Mouse (Mus musculus): ENCODE measurements at regions not wholly inside any gene's neighbourhood (a gene's known extent, or its start where the extent isn't known, plus 50 kb on each side); places are given as distances from the start of the nearest gene placed in this dataset.

DNA sequence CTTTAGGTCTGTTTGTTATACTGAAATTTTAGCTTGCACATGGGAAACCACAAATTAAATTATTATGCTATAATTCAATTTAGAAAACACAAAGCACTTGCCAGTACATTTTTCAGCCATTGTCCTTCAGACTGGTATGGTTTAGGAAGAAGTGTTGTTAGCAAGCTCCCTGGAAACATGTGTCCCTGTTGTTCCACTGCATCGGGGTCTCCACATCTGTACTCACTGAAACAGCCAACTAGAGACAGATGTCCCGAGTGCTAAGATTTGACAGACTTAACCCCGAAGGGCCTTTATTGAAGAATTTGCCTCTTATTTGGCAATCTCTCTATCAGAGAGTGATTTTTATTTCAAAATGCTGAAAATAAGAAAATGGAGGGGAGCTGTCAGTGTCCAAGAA, 362.6 kb downstream of the Rfpl4b start:
- Histone ChIP-seq H3K9ac (no peak overlapping the region), H3K9me3 (replicated peaks) (no peaks in the 10 kb centered on the region), H3K27ac (no peak overlapping the region), H3K4me3 (no peak overlapping the region), H3K27me3 (no peaks in the 10 kb centered on the region), H3K4me2 (replicated peaks) (no peak overlapping the region), H3K36me3 (no peaks in the 10 kb centered on the region), H3K4me1 (no peaks in the 10 kb centered on the region)
- ATAC-seq (ENCODE audit: low FRiP score) = no peak
- WGBS = 58% methylated on average over 3 of the region's 3 CpGs

DNA sequence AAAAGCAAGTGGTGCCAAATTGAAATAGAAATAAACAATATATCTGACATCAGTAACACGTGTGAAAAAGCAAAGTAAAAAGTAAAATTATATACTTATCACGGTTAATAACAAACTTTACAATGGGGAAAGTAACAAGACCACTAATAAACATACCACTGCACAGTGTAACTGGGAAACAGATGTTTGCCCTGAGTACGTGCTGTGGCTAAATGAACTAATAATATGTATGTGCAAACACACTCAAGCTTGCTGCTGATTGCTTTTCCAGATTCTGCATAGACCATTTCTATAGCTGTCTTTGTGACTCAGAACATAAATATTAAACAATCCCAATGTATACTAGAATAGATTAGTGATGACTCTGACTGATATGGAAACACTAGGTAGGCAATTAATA, 363.2 kb downstream of the Rfpl4b start:
- no peak overlapping the region for H3K9ac ChIP-seq
- H3K4me1 ChIP-seq = no peaks in the 10 kb centered on the region
- 80% methylated on average over 3 of the region's 3 CpGs for WGBS
- H3K27me3 ChIP-seq = no peaks in the 10 kb centered on the region
- no peaks in the 10 kb centered on the region for H3K36me3 ChIP-seq
- ATAC-seq (ENCODE audit: low FRiP score) = no peak
- H3K27ac ChIP-seq = no peak overlapping the region
- no peaks in the 10 kb centered on the region for H3K9me3 ChIP-seq (replicated peaks)
- no peak overlapping the region for H3K4me2 ChIP-seq (replicated peaks)
- no peak overlapping the region for H3K4me3 ChIP-seq

DNA sequence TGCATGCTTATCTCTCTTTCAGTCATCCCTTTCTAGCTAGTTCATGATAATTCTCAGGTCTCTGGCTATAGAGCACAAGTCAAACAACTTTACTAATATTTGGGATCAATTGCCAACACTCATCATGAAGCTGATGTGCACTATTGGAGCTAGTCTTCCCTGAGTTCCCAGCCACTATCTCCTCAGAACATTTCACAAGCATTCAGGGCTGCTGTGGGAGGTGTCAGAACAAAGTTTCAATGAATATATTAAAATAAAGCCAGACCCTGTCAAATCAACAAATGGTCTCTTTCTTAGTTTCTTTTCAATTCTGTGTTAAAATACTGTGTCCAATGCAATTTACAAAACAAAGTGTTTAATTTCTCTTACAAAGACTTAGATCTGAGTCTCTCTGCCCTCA, 364.8 kb downstream of the Rfpl4b start:
- H3K36me3 ChIP-seq = no peaks in the 10 kb centered on the region
- no peaks in the 10 kb centered on the region for H3K27me3 ChIP-seq
- no peak overlapping the region for H3K4me2 ChIP-seq (replicated peaks)
- no peaks in the 10 kb centered on the region for H3K9me3 ChIP-seq (replicated peaks)
- ATAC-seq (ENCODE audit: low FRiP score) = no peak
- H3K9ac ChIP-seq = no peak overlapping the region
- no peak overlapping the region for H3K27ac ChIP-seq
- no peak overlapping the region for H3K4me3 ChIP-seq
- H3K4me1 ChIP-seq = no peaks in the 10 kb centered on the region

DNA sequence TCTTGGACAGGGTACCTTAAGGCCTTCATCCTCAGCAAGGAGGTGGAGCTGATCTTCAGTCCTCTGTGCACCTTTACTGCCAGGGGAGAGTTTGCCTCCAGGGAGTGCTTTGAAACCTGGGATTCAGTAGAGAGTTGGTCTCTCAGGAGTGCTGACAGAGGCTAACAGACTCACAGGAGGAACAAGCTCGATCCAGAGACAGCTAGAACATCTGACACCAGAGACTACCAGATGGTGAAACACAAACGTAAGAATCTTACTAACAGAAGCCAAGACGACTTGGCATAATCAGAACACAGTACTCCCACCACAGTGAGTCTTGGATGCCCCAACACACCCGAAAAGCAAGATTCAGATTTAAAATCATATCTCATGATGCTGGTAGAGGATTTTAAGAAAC, 372.3 kb downstream of the Rfpl4b start:
- no peak overlapping the region for H3K4me2 ChIP-seq (replicated peaks)
- no peaks in the 10 kb centered on the region for H3K9me3 ChIP-seq (replicated peaks)
- H3K9ac ChIP-seq = no peak overlapping the region
- no peak overlapping the region for H3K27ac ChIP-seq
- no peaks in the 10 kb centered on the region for H3K36me3 ChIP-seq
- no peak for ATAC-seq (ENCODE audit: low FRiP score)
- WGBS = 83% methylated on average over 4 of the region's 4 CpGs
- H3K4me1 ChIP-seq = no peaks in the 10 kb centered on the region
- no peak overlapping the region for H3K4me3 ChIP-seq
- H3K27me3 ChIP-seq = no peaks in the 10 kb centered on the region

DNA sequence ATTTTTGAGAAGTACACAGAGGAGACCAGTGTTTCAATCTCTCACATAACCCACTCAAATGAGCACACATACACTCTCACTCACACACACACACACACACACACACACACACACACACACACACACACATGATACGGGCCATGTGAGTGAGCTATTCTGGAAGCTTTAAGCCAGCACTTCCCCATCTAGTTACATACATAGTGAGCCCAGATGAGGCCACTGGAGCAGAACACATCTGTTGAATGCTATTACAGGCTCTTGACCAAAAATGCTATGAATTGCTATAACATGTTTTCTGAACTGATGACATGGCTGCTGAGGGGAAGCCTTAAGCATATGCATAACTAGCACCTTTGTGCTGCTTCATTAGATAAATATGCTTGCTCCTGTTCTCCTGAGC, 373.9 kb downstream of the Rfpl4b start:
- Histone ChIP-seq H3K27ac (no peak overlapping the region), H3K4me3 (no peak overlapping the region), H3K9ac (no peak overlapping the region), H3K9me3 (replicated peaks) (no peaks in the 10 kb centered on the region), H3K4me2 (replicated peaks) (no peak overlapping the region), H3K36me3 (no peaks in the 10 kb centered on the region), H3K4me1 (no peaks in the 10 kb centered on the region), H3K27me3 (no peaks in the 10 kb centered on the region)
- 77% methylated on average over 1 of the region's 1 CpGs for WGBS
- ATAC-seq (ENCODE audit: low FRiP score) = no peak

DNA sequence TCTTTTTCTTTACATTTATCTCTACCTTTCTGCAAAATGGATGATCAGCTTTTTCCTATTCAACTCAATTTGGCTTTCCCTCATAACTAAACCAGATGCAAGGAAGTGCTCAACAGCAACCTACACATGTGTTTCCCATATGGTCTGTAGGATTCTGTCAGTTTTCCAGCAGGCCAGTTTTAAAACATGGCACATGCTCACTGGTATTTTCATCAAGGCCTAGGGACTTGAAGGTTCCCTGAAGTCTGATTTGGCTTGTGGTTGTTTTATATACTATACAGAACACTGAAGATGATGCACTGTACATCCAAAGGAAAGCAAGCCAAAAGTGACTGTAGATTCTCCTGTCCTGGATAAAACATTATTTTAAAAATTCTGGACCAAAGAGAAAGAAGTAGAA, 374.3 kb downstream of the Rfpl4b start:
- Histone ChIP-seq H3K4me2 (replicated peaks) (no peak overlapping the region), H3K9me3 (replicated peaks) (no peaks in the 10 kb centered on the region), H3K27me3 (no peaks in the 10 kb centered on the region), H3K27ac (no peak overlapping the region), H3K4me1 (no peaks in the 10 kb centered on the region), H3K4me3 (no peak overlapping the region), H3K9ac (no peak overlapping the region), H3K36me3 (no peaks in the 10 kb centered on the region)
- no peak for ATAC-seq (ENCODE audit: low FRiP score)

DNA sequence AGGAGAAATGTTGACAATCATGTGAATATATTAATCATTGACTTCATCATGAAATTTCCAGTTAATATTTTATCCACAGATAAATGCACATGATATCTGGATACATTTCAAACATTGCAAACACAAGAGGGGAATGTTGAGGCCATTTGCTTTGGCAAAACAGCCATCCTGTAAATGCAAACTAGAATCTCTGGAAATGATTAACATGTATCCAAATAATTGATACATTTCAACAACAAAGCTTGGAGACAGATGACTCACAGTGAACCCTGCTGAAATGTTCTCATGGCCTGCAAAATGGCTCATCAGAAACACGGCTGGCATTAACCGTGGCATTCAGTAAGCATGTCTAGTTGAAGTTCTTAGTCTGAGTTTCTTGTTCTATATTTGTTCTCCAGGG, 382.3 kb downstream of the Rfpl4b start:
- H3K27ac ChIP-seq = no peak overlapping the region
- H3K4me3 ChIP-seq = no peak overlapping the region
- 89% methylated on average over 2 of the region's 2 CpGs for WGBS
- no peaks in the 10 kb centered on the region for H3K4me1 ChIP-seq
- no peak overlapping the region for H3K9ac ChIP-seq
- no peaks in the 10 kb centered on the region for H3K36me3 ChIP-seq
- H3K4me2 ChIP-seq (replicated peaks) = no peak overlapping the region
- H3K27me3 ChIP-seq = no peaks in the 10 kb centered on the region
- 0 out of 2 replicates have a peak, but pooled peaks cover 2% of the 10 kb centered on the region for H3K9me3 ChIP-seq (replicated peaks)
- no peak for ATAC-seq (ENCODE audit: low FRiP score)

DNA sequence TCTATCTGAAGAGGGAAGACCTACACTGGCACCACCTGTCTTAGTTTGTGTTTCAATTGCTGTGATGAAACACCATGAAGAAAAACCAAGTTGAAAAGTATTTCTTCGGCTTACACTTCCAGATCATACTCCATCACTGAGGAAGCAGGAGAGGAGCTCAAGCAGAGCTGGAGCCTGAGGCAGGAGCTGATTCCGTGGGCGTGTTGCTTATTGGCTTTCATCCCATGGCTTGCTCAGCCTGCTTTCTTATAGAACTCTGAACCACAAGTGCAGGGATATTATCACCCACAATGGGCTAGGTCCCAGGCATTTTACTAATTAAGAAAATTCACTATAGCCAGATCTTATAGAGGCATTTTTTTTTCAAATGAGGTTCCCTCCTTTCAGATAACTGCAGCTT, 384.7 kb downstream of the Rfpl4b start:
- Histone ChIP-seq H3K27me3 (no peaks in the 10 kb centered on the region), H3K9me3 (replicated peaks) (0 out of 2 replicates have a peak, but pooled peaks cover 3% of the 10 kb centered on the region), H3K4me3 (no peak overlapping the region), H3K4me1 (no peaks in the 10 kb centered on the region), H3K4me2 (replicated peaks) (no peak overlapping the region), H3K9ac (no peak overlapping the region), H3K36me3 (no peaks in the 10 kb centered on the region), H3K27ac (no peak overlapping the region)
- 85% methylated on average over 3 of the region's 3 CpGs for WGBS
- no peak for ATAC-seq (ENCODE audit: low FRiP score)

DNA sequence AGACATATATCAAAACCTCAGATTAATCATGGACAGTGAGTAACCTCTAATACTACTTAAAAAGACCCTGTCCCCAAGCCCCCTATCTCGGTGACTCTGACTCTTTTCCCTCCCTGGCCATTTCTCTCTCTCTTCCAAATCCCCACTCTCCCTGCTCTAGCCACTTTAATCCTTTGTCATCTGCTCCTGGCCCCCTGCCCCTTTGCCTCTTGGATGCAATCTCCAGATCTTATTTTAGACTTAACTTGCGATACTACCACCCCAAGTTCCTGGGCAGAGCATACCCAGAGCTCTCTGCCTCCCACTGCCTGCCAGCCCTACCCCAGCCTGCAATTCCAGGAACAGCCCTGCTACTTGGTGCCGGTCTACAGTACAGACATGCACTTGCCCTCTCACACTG, 400.0 kb downstream of the Rfpl4b start:
- WGBS = 90% methylated on average over 3 of the region's 3 CpGs
- Histone ChIP-seq H3K9me3 (replicated peaks) (no peaks in the 10 kb centered on the region), H3K4me3 (no peak overlapping the region), H3K4me2 (replicated peaks) (no peak overlapping the region), H3K9ac (no peak overlapping the region), H3K4me1 (no peaks in the 10 kb centered on the region), H3K36me3 (no peaks in the 10 kb centered on the region), H3K27ac (no peak overlapping the region), H3K27me3 (no peaks in the 10 kb centered on the region)
- no peak for ATAC-seq (ENCODE audit: low FRiP score)

DNA sequence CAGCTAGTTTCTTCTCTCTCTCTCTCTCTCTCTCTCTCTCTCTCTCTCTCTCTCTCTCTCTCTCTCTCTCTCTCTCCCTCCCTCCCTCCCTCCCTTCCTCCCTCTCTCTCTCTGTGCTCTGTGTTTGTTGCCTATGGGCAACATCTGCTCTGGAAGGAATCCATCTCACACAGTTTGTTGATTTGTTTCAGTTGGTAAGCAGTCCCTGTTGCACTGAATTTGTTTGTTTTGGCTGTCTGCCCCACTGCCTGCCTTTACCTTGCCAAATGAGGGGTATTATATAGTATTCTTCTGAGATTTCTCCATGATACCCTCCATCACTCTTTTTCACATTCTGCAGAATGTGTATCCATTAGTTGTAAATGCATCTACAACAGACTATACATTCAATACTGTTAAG, 401.8 kb downstream of the Rfpl4b start:
- H3K27ac ChIP-seq = no peak overlapping the region
- no peak for ATAC-seq (ENCODE audit: low FRiP score)
- H3K4me3 ChIP-seq = no peak overlapping the region
- no peaks in the 10 kb centered on the region for H3K9me3 ChIP-seq (replicated peaks)
- no peak overlapping the region for H3K4me2 ChIP-seq (replicated peaks)
- H3K36me3 ChIP-seq = no peaks in the 10 kb centered on the region
- no peaks in the 10 kb centered on the region for H3K27me3 ChIP-seq
- no peaks in the 10 kb centered on the region for H3K4me1 ChIP-seq
- no peak overlapping the region for H3K9ac ChIP-seq

DNA sequence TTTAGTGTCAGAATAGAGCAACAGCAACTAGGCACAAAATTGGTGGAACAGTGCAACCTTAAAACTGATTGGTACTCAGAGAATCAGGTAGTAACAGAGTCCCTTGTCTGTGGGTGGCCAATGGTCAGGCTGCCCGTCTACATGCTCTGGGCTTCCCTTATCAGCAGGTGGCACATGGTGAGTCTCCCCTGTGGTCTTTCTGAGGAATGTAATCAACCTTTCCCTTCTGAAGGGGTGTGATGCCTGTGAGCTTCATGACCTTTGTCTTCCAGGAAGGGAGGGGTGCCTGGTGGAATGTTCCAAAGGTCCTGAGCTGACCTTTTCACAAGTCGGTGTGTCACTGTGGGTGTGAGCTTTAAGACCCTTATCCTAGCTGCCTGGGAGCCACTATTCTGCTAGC, 438.4 kb downstream of the Rfpl4b start:
- no peak for ATAC-seq (ENCODE audit: low FRiP score)
- 45% methylated on average over 2 of the region's 2 CpGs for WGBS
- H3K9ac ChIP-seq = no peak overlapping the region
- no peaks in the 10 kb centered on the region for H3K36me3 ChIP-seq
- no peak overlapping the region for H3K4me2 ChIP-seq (replicated peaks)
- H3K9me3 ChIP-seq (replicated peaks) = no peaks in the 10 kb centered on the region
- H3K4me1 ChIP-seq = no peaks in the 10 kb centered on the region
- no peaks in the 10 kb centered on the region for H3K27me3 ChIP-seq
- H3K27ac ChIP-seq = no peak overlapping the region
- H3K4me3 ChIP-seq = no peak overlapping the region

DNA sequence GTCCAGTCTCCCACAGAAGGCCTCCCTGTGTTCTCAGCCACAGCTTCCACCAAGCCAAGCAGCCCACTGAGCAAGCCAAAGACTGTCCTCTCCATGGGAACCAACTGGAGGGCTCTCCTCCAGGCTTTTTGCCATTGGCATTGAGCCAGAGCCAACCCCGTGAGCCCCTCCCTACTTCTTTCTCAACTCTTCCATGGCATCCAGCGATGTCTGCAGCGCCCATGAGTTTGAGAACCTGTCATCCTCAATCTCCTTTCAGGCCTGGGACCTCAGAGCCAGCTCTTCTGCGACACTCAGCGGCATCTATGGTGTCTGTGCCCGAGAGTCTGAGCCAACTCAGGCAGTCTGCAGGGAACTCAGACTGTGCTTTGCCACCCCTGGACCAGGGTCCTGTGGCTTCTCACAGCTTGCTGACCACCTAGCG, 439.7 kb downstream of the Rfpl4b start:
- Histone ChIP-seq H3K27ac (no peak overlapping the region), H3K4me2 (replicated peaks) (no peak overlapping the region), H3K36me3 (no peaks in the 10 kb centered on the region), H3K4me3 (no peak overlapping the region), H3K9me3 (replicated peaks) (no peaks in the 10 kb centered on the region), H3K27me3 (no peaks in the 10 kb centered on the region), H3K9ac (no peak overlapping the region), H3K4me1 (no peaks in the 10 kb centered on the region)
- 93% methylated on average over 7 of the region's 7 CpGs for WGBS
- peak; percentile 16; the same call in 1 of the 2 replicates for ATAC-seq (ENCODE audit: low FRiP score)

DNA sequence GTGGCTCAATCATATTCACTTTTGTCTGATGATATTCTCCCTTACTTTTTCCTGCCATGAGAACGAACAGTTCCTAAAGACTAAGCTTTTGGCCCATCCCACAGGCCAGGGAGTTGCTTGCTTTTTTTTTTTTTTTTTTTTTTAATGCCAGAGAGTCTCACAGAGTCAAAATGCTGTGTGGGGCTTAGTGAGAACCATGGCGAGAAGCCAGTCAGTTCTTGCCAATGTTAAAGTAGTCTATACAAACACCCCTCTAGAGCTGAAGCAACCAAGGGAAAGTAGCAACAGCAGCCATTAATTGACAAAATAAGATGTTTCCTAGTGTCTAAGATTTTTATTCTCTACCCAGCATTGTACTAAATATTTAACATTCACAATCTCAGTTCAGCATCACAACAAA, 441.2 kb downstream of the Rfpl4b start:
- no peaks in the 10 kb centered on the region for H3K27me3 ChIP-seq
- no peak overlapping the region for H3K4me2 ChIP-seq (replicated peaks)
- H3K9me3 ChIP-seq (replicated peaks) = no peaks in the 10 kb centered on the region
- H3K36me3 ChIP-seq = no peaks in the 10 kb centered on the region
- no peaks in the 10 kb centered on the region for H3K4me1 ChIP-seq
- 85% methylated on average over 2 of the region's 2 CpGs for WGBS
- no peak for ATAC-seq (ENCODE audit: low FRiP score)
- H3K27ac ChIP-seq = no peak overlapping the region
- H3K9ac ChIP-seq = no peak overlapping the region
- H3K4me3 ChIP-seq = no peak overlapping the region

DNA sequence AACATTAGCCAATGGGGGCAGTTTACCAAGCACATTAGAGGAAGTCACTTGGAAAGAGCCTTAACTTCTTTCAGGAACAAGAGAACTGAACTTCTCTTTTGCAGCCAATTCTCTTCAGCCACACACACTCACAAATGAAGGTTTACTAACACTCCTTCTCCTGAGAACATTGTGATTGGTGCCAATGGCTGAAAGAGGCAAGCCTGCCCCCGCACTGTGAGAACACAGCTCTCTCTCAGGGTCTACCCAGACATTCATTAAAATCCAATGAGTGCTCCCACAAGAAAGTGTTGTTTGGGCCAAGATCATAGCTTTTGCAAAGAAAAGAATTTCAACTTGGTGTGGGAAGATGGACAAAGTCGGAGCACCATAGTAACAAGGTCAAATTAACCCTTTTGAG, 454.8 kb downstream of the Rfpl4b start:
- WGBS = 93% methylated on average over 2 of the region's 2 CpGs
- Histone ChIP-seq H3K27me3 (no peaks in the 10 kb centered on the region), H3K9me3 (replicated peaks) (no peaks in the 10 kb centered on the region), H3K4me1 (no peaks in the 10 kb centered on the region), H3K27ac (no peak overlapping the region), H3K4me3 (no peak overlapping the region), H3K9ac (no peak overlapping the region), H3K36me3 (no peaks in the 10 kb centered on the region), H3K4me2 (replicated peaks) (no peak overlapping the region)
- no peak for ATAC-seq (ENCODE audit: low FRiP score)
